Mouse (Mus musculus): ENCODE data around the gene Dlat. TPM values are rescaled to one million over a fixed set of nuclear protein-coding genes. Genes with fewer than 3 reads are reported as not detected.
A peak's percentile ranks its signal among the peaks of the same experiment; 100 is the strongest.
"Not testable (repeated sequence)": the region's sequence is repeated elsewhere in the genome, so short reads cannot be mapped to it uniquely, and the experiment has no call there.

Dlat gene
- polyA plus RNA-seq, 1 experiment from 2014 or later = 57.5 TPM

- 84% methylated on average over 10 of the region's 10 CpGs for WGBS
- Histone ChIP-seq H3K36me3 (peaks cover 97% of the 10 kb centered on the region), H3K27me3 (ENCODE audit: low read depth, poor library complexity, severe bottlenecking) (no peaks in the 10 kb centered on the region), H3K9me3 (replicated peaks) (no peaks in the 10 kb centered on the region), H3K4me1 (no peaks in the 10 kb centered on the region), H3K27ac (replicated peaks) (no peak overlapping the region), H3K4me3 (no peak overlapping the region)
- DNase-seq (ENCODE audit: low spot score) = no peak
Measured at GRCm38 (mm10) chr9:50646826-50647370, 12.7 kb downstream of the Dlat start.

GRCm38 (mm10) chr9:50634270-50634669 lies 25.3 kb downstream of the Dlat start:
- Histone ChIP-seq H3K36me3 (peaks cover 75% of the 10 kb centered on the region), H3K27ac (replicated peaks) (no peak overlapping the region), H3K9me3 (replicated peaks) (no peaks in the 10 kb centered on the region), H3K4me3 (no peak overlapping the region), H3K27me3 (ENCODE audit: low read depth, poor library complexity, severe bottlenecking) (no peaks in the 10 kb centered on the region), H3K4me1 (no peaks in the 10 kb centered on the region)
- DNase-seq (ENCODE audit: low spot score) = no peak
- WGBS = 97% methylated on average over 11 of the region's 11 CpGs

GRCm38 (mm10) chr9:50633059-50633458 lies 26.5 kb downstream of the Dlat start:
- DNase-seq (ENCODE audit: low spot score) = no peak
- Histone ChIP-seq H3K9me3 (replicated peaks) (no peaks in the 10 kb centered on the region), H3K27me3 (ENCODE audit: low read depth, poor library complexity, severe bottlenecking) (no peaks in the 10 kb centered on the region), H3K27ac (replicated peaks) (no peak overlapping the region), H3K4me1 (no peaks in the 10 kb centered on the region), H3K4me3 (no peak overlapping the region), H3K36me3 (peaks cover 63% of the 10 kb centered on the region)
- WGBS = 54% methylated on average over 2 of the region's 2 CpGs

GRCm38 (mm10) chr9:50632016-50632688 lies 27.4 kb downstream of the Dlat start:
- H3K9me3 ChIP-seq (replicated peaks) = no peaks in the 10 kb centered on the region
- DNase-seq (ENCODE audit: low spot score) = no peak
- peaks cover 54% of the 10 kb centered on the region for H3K36me3 ChIP-seq
- H3K4me1 ChIP-seq = no peaks in the 10 kb centered on the region
- no peak overlapping the region for H3K4me3 ChIP-seq
- no peaks in the 10 kb centered on the region for H3K27me3 ChIP-seq (ENCODE audit: low read depth, poor library complexity, severe bottlenecking)
- no peak overlapping the region for H3K27ac ChIP-seq (replicated peaks)
- 91% methylated on average over 6 of the region's 6 CpGs for WGBS

- H3K4me1 ChIP-seq; DNase-seq (ENCODE audit: low spot score); H3K27me3 ChIP-seq (ENCODE audit: low read depth, poor library complexity, severe bottlenecking); H3K9me3 ChIP-seq (replicated peaks); H3K27ac ChIP-seq (replicated peaks); H3K4me3 ChIP-seq: not testable (repeated sequence)
- H3K36me3 ChIP-seq = peaks cover 41% of the 10 kb centered on the region
- 96% methylated on average over 6 of the region's 8 CpGs for whole genome bisulfite sequencing
Measured at GRCm38 (mm10) chr9:50630903-50631302, 28.7 kb downstream of the Dlat start.

GRCm38 (mm10) chr9:50617794-50618330 lies 41.7 kb downstream of the Dlat start:
- peaks cover 18% of the 10 kb centered on the region for H3K4me1 ChIP-seq
- H3K4me3 ChIP-seq = peak overlapping the region; percentile 89
- H3K36me3 ChIP-seq = peaks cover 25% of the 10 kb centered on the region
- peak overlapping the region; percentile 96; the same call in 1 of the 2 replicates for H3K27ac ChIP-seq (replicated peaks)
- H3K27me3 ChIP-seq (ENCODE audit: low read depth, poor library complexity, severe bottlenecking) = no peaks in the 10 kb centered on the region
- H3K9me3 ChIP-seq (replicated peaks) = no peaks in the 10 kb centered on the region
- DNase-seq (ENCODE audit: low spot score) = no peak
- 63% methylated on average over 9 of the region's 9 CpGs for WGBS

GRCm38 (mm10) chr9:50616766-50617603 lies 42.6 kb downstream of the Dlat start, which contains the start of the genes Pih1d2 and Nkapd1:
Gene Pih1d2, plus strand, starts transcription at chr9:50617321.
Gene Nkapd1, minus strand, starts transcription at chr9:50617464.
- Histone ChIP-seq H3K27me3 (ENCODE audit: low read depth, poor library complexity, severe bottlenecking) (no peaks in the 10 kb centered on the region), H3K27ac (replicated peaks) (peak within 1 kb of the TSS; percentile 96), H3K4me1 (peaks cover 18% of the 10 kb centered on the region), H3K9me3 (replicated peaks) (no peaks in the 10 kb centered on the region), H3K36me3 (peaks cover 34% of the 10 kb centered on the region), H3K4me3 (peak within 1 kb of the TSS; percentile 89)
- under 1% methylated on average over 80 of the region's 81 CpGs for WGBS
- peak; percentile 87 for DNase-seq (ENCODE audit: low spot score)

GRCm38 (mm10) chr9:50616161-50616560 lies 43.4 kb downstream of the Dlat start:
- peaks cover 41% of the 10 kb centered on the region for H3K36me3 ChIP-seq
- H3K9me3 ChIP-seq (replicated peaks) = no peaks in the 10 kb centered on the region
- H3K4me3 ChIP-seq = peak overlapping the region; percentile 89
- 48% methylated on average over 11 of the region's 11 CpGs for WGBS
- DNase-seq (ENCODE audit: low spot score) = no peak
- peak overlapping the region; percentile 96 for H3K27ac ChIP-seq (replicated peaks)
- H3K4me1 ChIP-seq = peaks cover 18% of the 10 kb centered on the region
- H3K27me3 ChIP-seq (ENCODE audit: low read depth, poor library complexity, severe bottlenecking) = no peaks in the 10 kb centered on the region

GRCm38 (mm10) chr9:50612115-50612514 lies 47.5 kb downstream of the Dlat start:
- H3K4me3 ChIP-seq = no peak overlapping the region
- peaks cover 14% of the 10 kb centered on the region for H3K4me1 ChIP-seq
- no peak overlapping the region for H3K27ac ChIP-seq (replicated peaks)
- H3K9me3 ChIP-seq (replicated peaks) = no peaks in the 10 kb centered on the region
- H3K36me3 ChIP-seq = peaks cover 81% of the 10 kb centered on the region
- no peaks in the 10 kb centered on the region for H3K27me3 ChIP-seq (ENCODE audit: low read depth, poor library complexity, severe bottlenecking)
- 93% methylated on average over 4 of the region's 4 CpGs for WGBS
- DNase-seq (ENCODE audit: low spot score) = no peak

- Histone ChIP-seq H3K9me3 (replicated peaks) (no peaks in the 10 kb centered on the region), H3K4me3 (peak overlapping the region; percentile 92), H3K4me1 (peaks cover 31% of the 10 kb centered on the region), H3K36me3 (peaks cover 55% of the 10 kb centered on the region), H3K27me3 (ENCODE audit: low read depth, poor library complexity, severe bottlenecking) (no peaks in the 10 kb centered on the region), H3K27ac (replicated peaks) (peak overlapping the region; percentile 94)
- DNase-seq (ENCODE audit: low spot score) = no peak
- 5% methylated on average over 6 of the region's 6 CpGs for WGBS
Measured at GRCm38 (mm10) chr9:50604338-50604737, 55.2 kb downstream of the Dlat start.

- Histone ChIP-seq H3K4me3 (peak overlapping the region; percentile 92), H3K36me3 (peaks cover 55% of the 10 kb centered on the region), H3K27me3 (ENCODE audit: low read depth, poor library complexity, severe bottlenecking) (no peaks in the 10 kb centered on the region), H3K27ac (replicated peaks) (peak overlapping the region; percentile 94), H3K4me1 (peaks cover 31% of the 10 kb centered on the region), H3K9me3 (replicated peaks) (no peaks in the 10 kb centered on the region)
- WGBS = under 1% methylated on average over 24 of the region's 24 CpGs
- no peak for DNase-seq (ENCODE audit: low spot score)
Measured at GRCm38 (mm10) chr9:50603998-50604324, 55.6 kb downstream of the Dlat start.

GRCm38 (mm10) chr9:50603189-50603997 lies 56.2 kb downstream of the Dlat start, which contains the start of the genes Sdhd and Timm8b:
Gene Sdhd, minus strand, starts transcription at chr9:50603812.
Gene Timm8b, plus strand, starts transcription at chr9:50603910.
- under 1% methylated on average over 48 of the region's 48 CpGs for WGBS
- Histone ChIP-seq H3K27ac (replicated peaks) (peak within 1 kb of the TSS; percentile 94), H3K27me3 (ENCODE audit: low read depth, poor library complexity, severe bottlenecking) (no peaks in the 10 kb centered on the region), H3K36me3 (peaks cover 55% of the 10 kb centered on the region), H3K4me3 (peak within 1 kb of the TSS; percentile 92), H3K9me3 (replicated peaks) (no peaks in the 10 kb centered on the region), H3K4me1 (peaks cover 31% of the 10 kb centered on the region)
- peak; percentile 95 for DNase-seq (ENCODE audit: low spot score)

Measured in midbrain, embryonic 10.5 days (tissue).